Mouse (Mus musculus) erythroblast, embryonic 14.5 days (primary cell): ENCODE results near the gene Prpf3.
"Not testable (repeated sequence)": the region's sequence is repeated elsewhere in the genome, so short reads cannot be mapped to it uniquely, and the experiment has no call there.

Experiments
- GATA1 ChIP-seq: IDR thresholded peaks from 2 replicates; pipeline ENCODE4 v1.6.1; 2012; ENCODE audit warnings: low read length, inconsistent platforms, mixed read lengths
- TAL1 ChIP-seq: IDR thresholded peaks from 3 replicates; pipeline ENCODE4 v1.6.1; 2012; ENCODE audit warnings: low read length, inconsistent platforms, mixed read lengths

- TF ChIP-seq TAL1, GATA1: not testable (repeated sequence)
Observed at GRCm38 (mm10) chr3:95893606-95894316, 38.1 kb upstream of the Prpf3 start, which contains the start of gene Aph1a.
